Mouse (Mus musculus) kidney, adult 2 months (tissue): ENCODE results near the gene Hnrnpul2.
"Not testable (repeated sequence)": the region's sequence is repeated elsewhere in the genome, so short reads cannot be mapped to it uniquely, and the experiment has no call there.

ENCODE experiments used
- CTCF ChIP-seq: fragments of 200-500 bp; conservative IDR thresholded peaks from 2 replicates; pipeline ENCODE4 v1.5.1; 2011; ENCODE audit warnings: low read depth, mild to moderate bottlenecking, control low read depth, low read length, moderate library complexity, mixed read lengths; ENCODE audit not compliant: insufficient read depth, insufficient read length
- POLR2A ChIP-seq: fragments of 200-500 bp; IDR thresholded peaks from one replicate; pipeline ENCODE4 v1.6.1; 2011; ENCODE audit warnings: low read depth, low read length, control low read depth

DNA sequence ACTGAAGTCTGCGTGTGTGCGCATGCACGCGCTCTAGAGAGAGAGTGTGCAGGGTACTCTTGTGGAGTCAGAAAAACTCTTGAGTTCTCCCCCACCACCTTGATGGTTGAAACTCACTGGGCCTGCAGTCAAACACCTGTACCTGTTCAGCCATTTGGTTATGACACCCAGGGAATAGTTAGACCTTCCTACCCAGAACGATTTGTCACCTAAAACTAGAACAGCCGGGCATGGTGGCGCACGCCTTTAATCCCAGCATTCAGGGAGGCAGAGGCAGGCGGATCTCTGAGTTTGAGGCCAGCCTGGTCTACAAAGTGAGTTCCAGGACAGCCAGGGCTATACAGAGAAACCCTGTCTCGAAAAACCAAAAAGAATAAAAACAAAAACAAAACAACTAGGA lies 16.5 kb downstream of the Hnrnpul2 start:
- not testable (repeated sequence) for TF ChIP-seq CTCF, POLR2A
